Mouse (Mus musculus): ENCODE results near the gene Dach1. TPM values are rescaled to one million over a fixed set of nuclear protein-coding genes. Genes with fewer than 3 reads are reported as not detected.

Dach1 gene
- polyA plus RNA-seq (2014; fragmentation: Illumina TruSeq; extraction: RNeasy Lipid Tissue Mini Kit (QIAGEN cat#74804); ENCODE audit: low read depth, low replicate concordance): 0.29 TPM

GRCm38 (mm10) chr14:98169421-98170076 lies at the start of gene Dach1:
TSS of gene Dach1 (minus strand) at chr14:98169765.

All from liver, adult 10 weeks (tissue).